10 mouse cellular contexts compared by ENCODE assay signal in genomic region chr1:73758110-73759061, GRCm38 (mm10).
A peak's percentile ranks its signal among the peaks of the same experiment; 100 is the strongest.
DNase-seq lines count a peak whose midpoint lies in the region; ATAC-seq lines count a peak whose summit lies in the region.
"Had no signal": no experiment of that assay in that cellular context is flagged by ENCODE, and none has a peak within 500 bp of the region (broad histone marks: within the 10 kb centered on the region; RNA-seq: fewer than 3 reads in every experiment).

No protein-coding gene starts in this region.

- H3K9me3 ChIP-seq in kidney, embryonic 14.5 days (ENCODE audit: control insufficient read depth, low read length): no peaks in the 10 kb centered on the region
- no peaks in the 10 kb centered on the region for H3K9me3 ChIP-seq in forebrain, embryonic 14.5 days (replicated peaks; ENCODE audit: control insufficient read depth, low read length)
- no peaks in the 10 kb centered on the region for H3K9me3 ChIP-seq in limb, embryonic 11.5 days (ENCODE audit: control insufficient read depth, low read length)

- DNase-seq in kidney, postnatal 36 days: no peak
- peak; percentile 48 for DNase-seq in forebrain, embryonic 14.5 days (ENCODE audit: low spot score)
- peak; percentile 78 for DNase-seq in limb, embryonic 11.5 days (ENCODE audit: low spot score)
- DNase-seq in retina, postnatal 1 day: peak; percentile 83
- no peak for DNase-seq in urinary bladder, adult 18-20 months (ENCODE audit: low spot score in 2 of 2)
- DNase-seq in right cerebral cortex, adult 2 months (ENCODE audit: low spot score in 2 of 2): no peak
- DNase-seq in kidney, postnatal 4 days: no peak
- DNase-seq: lung, postnatal 10 days had no signal

- no peak overlapping the region for H3K9ac ChIP-seq in kidney, embryonic 14.5 days (ENCODE audit: low read depth, low read length)
- H3K9ac ChIP-seq in forebrain, embryonic 14.5 days (ENCODE audit: low read length): no peak overlapping the region
- H3K9ac ChIP-seq in limb, embryonic 11.5 days (ENCODE audit: low read length): no peak overlapping the region

- no peak overlapping the region for H3K4me2 ChIP-seq in kidney, embryonic 14.5 days (replicated peaks; ENCODE audit: low read depth, low read length)
- H3K4me2 ChIP-seq in forebrain, embryonic 14.5 days (ENCODE audit: low read length): no peak overlapping the region
- peak overlapping the region; percentile 27; the same call in 1 of the 2 replicates for H3K4me2 ChIP-seq in limb, embryonic 11.5 days (ENCODE audit: low read depth, severe bottlenecking)

- 43% methylated on average over 11 of the region's 11 CpGs for WGBS in kidney, embryonic 14.5 days
- 28% methylated on average over 11 of the region's 11 CpGs for WGBS in forebrain, embryonic 14.5 days
- 6% methylated on average over 11 of the region's 11 CpGs for WGBS in limb, embryonic 11.5 days

- no peaks in the 10 kb centered on the region for H3K36me3 ChIP-seq in kidney, embryonic 14.5 days (ENCODE audit: control insufficient read depth, insufficient read depth, low read length)
- H3K36me3 ChIP-seq in forebrain, embryonic 14.5 days (ENCODE audit: control insufficient read depth, insufficient read depth, low read length): no peaks in the 10 kb centered on the region
- no peaks in the 10 kb centered on the region for H3K36me3 ChIP-seq in limb, embryonic 11.5 days (ENCODE audit: control insufficient read depth, insufficient read depth, low read length)

- no peaks in the 10 kb centered on the region for H3K27me3 ChIP-seq in kidney, embryonic 14.5 days (ENCODE audit: control insufficient read depth, insufficient read depth, low read length)
- H3K27me3 ChIP-seq in forebrain, embryonic 14.5 days (replicated peaks; ENCODE audit: control insufficient read depth, insufficient read depth, low read length): no peaks in the 10 kb centered on the region
- no peaks in the 10 kb centered on the region for H3K27me3 ChIP-seq in limb, embryonic 11.5 days (ENCODE audit: control insufficient read depth, insufficient read depth, low read length)

- ATAC-seq in kidney, embryonic 14.5 days (ENCODE audit: low FRiP score, low TSS enrichment): 0 out of 2 replicates have a peak, but pooled peaks have one; percentile 20
- peak; percentile 76 for ATAC-seq in forebrain, embryonic 14.5 days
- ATAC-seq in limb, embryonic 11.5 days (ENCODE audit: insufficient number of reproducible peaks, low FRiP score, low TSS enrichment, low read depth): peak; percentile 83
- ATAC-seq: CD4-positive, CD25-positive, alpha-beta regulatory T cell, adult 4 months had no signal

- 0 out of 2 replicates have a peak, but pooled peaks cover 3% of the 10 kb centered on the region for H3K4me1 ChIP-seq in kidney, embryonic 14.5 days (ENCODE audit: control insufficient read depth, insufficient read depth, low read length)
- peaks cover 4% of the 10 kb centered on the region; the same call in 1 of the 2 replicates for H3K4me1 ChIP-seq in forebrain, embryonic 14.5 days (ENCODE audit: control insufficient read depth, insufficient read depth, low read length)
- H3K4me1 ChIP-seq in limb, embryonic 11.5 days (ENCODE audit: control insufficient read depth, insufficient read depth, low read length): peaks cover 22% of the 10 kb centered on the region

- no peak overlapping the region for H3K4me3 ChIP-seq in kidney, embryonic 14.5 days (ENCODE audit: low read length)
- H3K4me3 ChIP-seq in forebrain, embryonic 14.5 days (ENCODE audit: low read depth, low read length): no peak overlapping the region
- no peak overlapping the region for H3K4me3 ChIP-seq in limb, embryonic 11.5 days (ENCODE audit: low read depth, low read length)

- no peak overlapping the region for H3K27ac ChIP-seq in kidney, embryonic 14.5 days (ENCODE audit: low read depth, low read length)
- no peak overlapping the region for H3K27ac ChIP-seq in forebrain, embryonic 14.5 days (ENCODE audit: low read depth, low read length)
- H3K27ac ChIP-seq in limb, embryonic 11.5 days (replicated peaks; ENCODE audit: low read depth, low read length): peak overlapping the region; percentile 79

Comparison
In these comparisons a context has a peak if more than half of its experiments do, and no peak if none do; other contexts are left out.
1. ATAC-seq: peak in every context shown above with its lines; median percentile 83 in limb, embryonic 11.5 days; 76 in forebrain, embryonic 14.5 days; 20 in kidney, embryonic 14.5 days.
2. DNase-seq: peak in forebrain, embryonic 14.5 days (single experiment), limb, embryonic 11.5 days (single experiment) and retina, postnatal 1 day (single experiment); none in kidney, postnatal 36 days (0 of 2), urinary bladder, adult 18-20 months (0 of 2), right cerebral cortex, adult 2 months (0 of 2) and kidney, postnatal 4 days (0 of 2).